Mouse (Mus musculus) lung, embryonic 16.5 days (tissue): ENCODE results near the gene Epo. TPM values are rescaled to one million over a fixed set of nuclear protein-coding genes. Genes with fewer than 3 reads are reported as not detected.

Source experiments
- ATAC-seq: fragments of 200-750 bp; cut with Nextera tagmentation; 2 replicates; pipeline ENCODE4 v1.8.0; 2017; ENCODE audit warnings: low read depth, mild to moderate bottlenecking, moderate library complexity
- H3K27ac ChIP-seq: fragments of 300-500 bp; sonication (generic); 2 replicates; pipeline ENCODE4 v1.5.1; 2014; ENCODE audit warnings: mild to moderate bottlenecking, control low read depth, low read length
- H3K27me3 ChIP-seq: fragments of 300-500 bp; sonication (generic); 2 replicates; pipeline ENCODE4 v1.6.1; 2014; ENCODE audit warnings: low read depth, low read length, mixed read lengths; ENCODE audit not compliant: control insufficient read depth, insufficient read depth
- H3K36me3 ChIP-seq: fragments of 300-500 bp; sonication (generic); 2 replicates; pipeline ENCODE4 v1.6.1; 2014; ENCODE audit warnings: low read length; ENCODE audit not compliant: control insufficient read depth, insufficient read depth
- H3K4me1 ChIP-seq: fragments of 300-500 bp; sonication (generic); replicated peaks from 2 replicates; pipeline ENCODE4 v1.6.1; 2014; ENCODE audit warnings: low read length, mixed read lengths; ENCODE audit not compliant: control insufficient read depth, insufficient read depth
- H3K4me2 ChIP-seq: fragments of 300-500 bp; sonication (generic); 2 replicates; pipeline ENCODE4 v1.6.1; 2014; ENCODE audit warnings: low read depth, low read length, control low read depth
- H3K4me3 ChIP-seq: fragments of 300-500 bp; sonication (generic); 2 replicates; pipeline ENCODE4 v1.5.1; 2014; ENCODE audit warnings: mild to moderate bottlenecking, low read length, control low read depth
- H3K9ac ChIP-seq: fragments of 300-500 bp; sonication (generic); 2 replicates; pipeline ENCODE4 v1.6.1; 2014; ENCODE audit warnings: low read length, control low read depth
- H3K9me3 ChIP-seq: fragments of 300-500 bp; sonication (generic); 2 replicates; pipeline ENCODE4 v1.6.1; 2016; ENCODE audit warnings: low read length; ENCODE audit not compliant: control insufficient read depth
- WGBS: fragments of 180-500 bp; shearing (Covaris S2); extraction: QIAGEN DNeasy Blood & Tissue Kit; methylation state at CpG from one replicate; pipeline ENCODE4 v1.1.7; 2014; 5-methylcytosine and 5-hydroxymethylcytosine counted together
- polyA plus RNA-seq: library from polyadenylated mRNA; unstranded; fragments of >200 nt; fragmentation: Nextera tagmentation; extraction: Ambion mirVana; gene quantifications from 2 replicates; pipeline ENCODE4 v1.2.1, GENCODE M21; 2015

Epo gene
- polyA plus RNA-seq, 1 experiment from 2014 or later: 0.98 TPM

- 80% methylated on average over 8 of the region's 8 CpGs for WGBS
- Histone ChIP-seq H3K4me3 (no peak overlapping the region), H3K9me3 (no peaks in the 10 kb centered on the region), H3K9ac (no peak overlapping the region), H3K4me1 (peaks cover 2% of the 10 kb centered on the region; the same call in 1 of the 2 replicates), H3K27me3 (no peaks in the 10 kb centered on the region), H3K36me3 (no peaks in the 10 kb centered on the region), H3K27ac (no peak overlapping the region), H3K4me2 (no peak overlapping the region)
- no peak for ATAC-seq
Measured at GRCm38 (mm10) chr5:137568223-137568798, 35.3 kb upstream of the Epo start.

GRCm38 (mm10) chr5:137566416-137566815 lies 33.4 kb upstream of the Epo start:
- Histone ChIP-seq H3K4me3 (no peak overlapping the region), H3K9ac (no peak overlapping the region), H3K4me2 (no peak overlapping the region), H3K9me3 (no peaks in the 10 kb centered on the region), H3K36me3 (no peaks in the 10 kb centered on the region), H3K27me3 (no peaks in the 10 kb centered on the region), H3K4me1 (peaks cover 2% of the 10 kb centered on the region; the same call in 1 of the 2 replicates), H3K27ac (no peak overlapping the region)
- no peak for ATAC-seq
- 89% methylated on average over 5 of the region's 5 CpGs for WGBS

- Histone ChIP-seq H3K27me3 (no peaks in the 10 kb centered on the region), H3K27ac (no peak overlapping the region), H3K4me3 (no peak overlapping the region), H3K9ac (no peak overlapping the region), H3K36me3 (no peaks in the 10 kb centered on the region), H3K9me3 (no peaks in the 10 kb centered on the region), H3K4me2 (no peak overlapping the region), H3K4me1 (peaks cover 2% of the 10 kb centered on the region; the same call in 1 of the 2 replicates)
- no peak for ATAC-seq
- WGBS: 60% methylated on average over 6 of the region's 6 CpGs
Measured at GRCm38 (mm10) chr5:137565744-137566143, 32.7 kb upstream of the Epo start.

GRCm38 (mm10) chr5:137562965-137563364 lies 29.9 kb upstream of the Epo start:
- Histone ChIP-seq H3K27ac (no peak overlapping the region), H3K9ac (no peak overlapping the region), H3K4me3 (no peak overlapping the region), H3K9me3 (no peaks in the 10 kb centered on the region), H3K27me3 (no peaks in the 10 kb centered on the region), H3K36me3 (no peaks in the 10 kb centered on the region), H3K4me2 (no peak overlapping the region), H3K4me1 (no peaks in the 10 kb centered on the region)
- no peak for ATAC-seq
- 58% methylated on average over 10 of the region's 10 CpGs for WGBS

GRCm38 (mm10) chr5:137561556-137561955 lies 28.5 kb upstream of the Epo start:
- WGBS: 62% methylated on average over 6 of the region's 6 CpGs
- H3K4me1 ChIP-seq: no peaks in the 10 kb centered on the region
- ATAC-seq: no peak

GRCm38 (mm10) chr5:137553898-137554297 lies 20.9 kb upstream of the Epo start:
- H3K27me3 ChIP-seq: peaks cover 7% of the 10 kb centered on the region
- no peaks in the 10 kb centered on the region for H3K9me3 ChIP-seq
- H3K4me1 ChIP-seq: no peaks in the 10 kb centered on the region
- WGBS: 42% methylated on average over 11 of the region's 11 CpGs
- no peak overlapping the region for H3K9ac ChIP-seq
- H3K4me3 ChIP-seq: peak overlapping the region; percentile 12; the same call in 1 of the 2 replicates
- no peak for ATAC-seq
- no peaks in the 10 kb centered on the region for H3K36me3 ChIP-seq
- no peak overlapping the region for H3K4me2 ChIP-seq
- H3K27ac ChIP-seq: no peak overlapping the region

More at GRCm38 (mm10) chr5:137561556-137561955, 28.5 kb upstream of the Epo start:
- no peak overlapping the region for H3K4me3 ChIP-seq
- H3K27me3 ChIP-seq: no peaks in the 10 kb centered on the region
- no peak overlapping the region for H3K27ac ChIP-seq
- no peaks in the 10 kb centered on the region for H3K9me3 ChIP-seq
- no peak overlapping the region for H3K4me2 ChIP-seq
- no peak overlapping the region for H3K9ac ChIP-seq
- H3K36me3 ChIP-seq: no peaks in the 10 kb centered on the region

- Histone ChIP-seq H3K27ac (no peak within 1 kb of the TSS), H3K9ac (no peak within 1 kb of the TSS), H3K36me3 (no peaks in the 10 kb centered on the region), H3K27me3 (peaks cover 7% of the 10 kb centered on the region), H3K4me1 (no peaks in the 10 kb centered on the region), H3K4me2 (peak within 1 kb of the TSS; percentile 46), H3K9me3 (no peaks in the 10 kb centered on the region), H3K4me3 (peak within 1 kb of the TSS; percentile 16)
- peak; percentile 82 for ATAC-seq
- under 1% methylated on average over 36 of the region's 37 CpGs for WGBS
Measured at GRCm38 (mm10) chr5:137553411-137553837, 20.4 kb upstream of the Epo start, which contains the start of gene Actl6b. Gene Actl6b, plus strand, starts transcription at chr5:137553517.

- Histone ChIP-seq H3K4me1 (no peaks in the 10 kb centered on the region), H3K4me2 (peak overlapping the region; percentile 46), H3K27ac (no peak overlapping the region), H3K9me3 (no peaks in the 10 kb centered on the region), H3K36me3 (no peaks in the 10 kb centered on the region), H3K9ac (no peak overlapping the region), H3K4me3 (peak overlapping the region; percentile 16; the same call in 1 of the 2 replicates), H3K27me3 (peaks cover 7% of the 10 kb centered on the region)
- ATAC-seq: no peak
- 24% methylated on average over 6 of the region's 6 CpGs for WGBS
Measured at GRCm38 (mm10) chr5:137553000-137553399, 20.0 kb upstream of the Epo start.

GRCm38 (mm10) chr5:137551119-137551518 lies 18.1 kb upstream of the Epo start:
- 68% methylated on average over 5 of the region's 5 CpGs for WGBS
- no peak for ATAC-seq
- no peaks in the 10 kb centered on the region for H3K36me3 ChIP-seq

More at GRCm38 (mm10) chr5:137551119-137551518, 18.1 kb upstream of the Epo start:
- no peak overlapping the region for H3K4me2 ChIP-seq
- H3K9ac ChIP-seq: no peak overlapping the region
- no peak overlapping the region for H3K27ac ChIP-seq
- H3K4me3 ChIP-seq: no peak overlapping the region
- peaks cover 7% of the 10 kb centered on the region for H3K27me3 ChIP-seq
- H3K9me3 ChIP-seq: no peaks in the 10 kb centered on the region
- no peaks in the 10 kb centered on the region for H3K4me1 ChIP-seq
